ENCODE assay signal across 12 mouse cellular contexts in genomic region chr11:118142547-118143165, GRCm38 (mm10). TPM values are rescaled to one million over a fixed set of nuclear protein-coding genes. Genes with fewer than 3 reads are reported as not detected.
DNase-seq lines count a peak whose midpoint lies in the region; ATAC-seq lines count a peak whose summit lies in the region.
"Had no signal": no experiment of that assay in that cellular context is flagged by ENCODE, and none has a peak within 500 bp of the region (broad histone marks: within the 10 kb centered on the region; RNA-seq: fewer than 3 reads in every experiment).

No protein-coding gene starts in this region.

- no peak for DNase-seq in kidney, postnatal 36 days
- no peak for DNase-seq in T-cell, adult 2 months (ENCODE audit: low spot score)
- DNase-seq in right cerebral cortex, postnatal 4 days, result no peak
- DNase-seq: lung, postnatal 10 days; thymus, postnatal 25 days had no signal

- no peak overlapping the region for H3K4me3 ChIP-seq in kidney, embryonic 15.5 days (replicated peaks)
- H3K4me3 ChIP-seq in brown adipose tissue, adult 24 weeks (ENCODE audit: insufficient read depth, low read depth, low read length), result no peak overlapping the region
- H3K4me3 ChIP-seq in hindbrain, embryonic 12.5 days, result no peak overlapping the region
- no peak overlapping the region for H3K4me3 ChIP-seq in neural tube, embryonic 12.5 days
- H3K4me3 ChIP-seq: embryonic facial prominence, embryonic 13.5 days; limb, embryonic 15.5 days had no signal

- no peaks in the 10 kb centered on the region for H3K36me3 ChIP-seq in kidney, embryonic 15.5 days
- no peaks in the 10 kb centered on the region for H3K36me3 ChIP-seq in hindbrain, embryonic 12.5 days
- no peaks in the 10 kb centered on the region for H3K36me3 ChIP-seq in neural tube, embryonic 12.5 days
- H3K36me3 ChIP-seq: limb, embryonic 15.5 days had no signal

- no peak overlapping the region for H3K4me2 ChIP-seq in kidney, embryonic 15.5 days
- no peak overlapping the region for H3K4me2 ChIP-seq in hindbrain, embryonic 12.5 days (replicated peaks)
- peak overlapping the region; percentile 9; the same call in 1 of the 2 replicates for H3K4me2 ChIP-seq in neural tube, embryonic 12.5 days (replicated peaks)
- H3K4me2 ChIP-seq: embryonic facial prominence, embryonic 13.5 days; limb, embryonic 15.5 days had no signal

- ATAC-seq in kidney, embryonic 15.5 days (replicated peaks; ENCODE audit: low FRiP score), result no peak
- peak; percentile 67 for ATAC-seq in hindbrain, embryonic 12.5 days (ENCODE audit: low FRiP score)
- peak; percentile 61; the same call in 1 of the 2 replicates for ATAC-seq in neural tube, embryonic 12.5 days (ENCODE audit: low FRiP score, low read depth)
- ATAC-seq in megakaryocyte-erythroid progenitor cell, adult 5-6 weeks (replicated peaks; ENCODE audit: low FRiP score, low TSS enrichment, poor library complexity, severe bottlenecking), result no peak

- H3K4me1 ChIP-seq in kidney, embryonic 15.5 days, result peaks cover 18% of the 10 kb centered on the region
- H3K4me1 ChIP-seq in brown adipose tissue, adult 24 weeks (ENCODE audit: control insufficient read depth, insufficient read depth, insufficient read length, low read length), result peaks cover 24% of the 10 kb centered on the region
- peaks cover 13% of the 10 kb centered on the region for H3K4me1 ChIP-seq in hindbrain, embryonic 12.5 days
- H3K4me1 ChIP-seq in neural tube, embryonic 12.5 days, result peaks cover 14% of the 10 kb centered on the region

- H3K9me3 ChIP-seq in kidney, embryonic 15.5 days (replicated peaks), result no peaks in the 10 kb centered on the region
- H3K9me3 ChIP-seq in hindbrain, embryonic 12.5 days (replicated peaks), result peaks cover 8% of the 10 kb centered on the region; the same call in 1 of the 2 replicates
- 0 out of 2 replicates have a peak, but pooled peaks cover 5% of the 10 kb centered on the region for H3K9me3 ChIP-seq in neural tube, embryonic 12.5 days
- H3K9me3 ChIP-seq: embryonic facial prominence, embryonic 13.5 days; limb, embryonic 15.5 days had no signal

- no peaks in the 10 kb centered on the region for H3K27me3 ChIP-seq in kidney, embryonic 15.5 days
- no peaks in the 10 kb centered on the region for H3K27me3 ChIP-seq in hindbrain, embryonic 12.5 days
- peaks cover 4% of the 10 kb centered on the region; the same call in 1 of the 2 replicates for H3K27me3 ChIP-seq in neural tube, embryonic 12.5 days (replicated peaks)
- H3K27me3 ChIP-seq: embryonic facial prominence, embryonic 13.5 days; limb, embryonic 15.5 days had no signal

- H3K27ac ChIP-seq in kidney, embryonic 15.5 days, result peak overlapping the region; percentile 60; the same call in 1 of the 2 replicates
- peak overlapping the region; percentile 76 for H3K27ac ChIP-seq in brown adipose tissue, adult 24 weeks (replicated peaks; ENCODE audit: low read depth, low read length)
- peak overlapping the region; percentile 70 for H3K27ac ChIP-seq in hindbrain, embryonic 12.5 days
- H3K27ac ChIP-seq in neural tube, embryonic 12.5 days, result no peak overlapping the region
- H3K27ac ChIP-seq: embryonic facial prominence, embryonic 13.5 days; limb, embryonic 15.5 days had no signal

- no peak overlapping the region for H3K9ac ChIP-seq in kidney, embryonic 15.5 days
- no peak overlapping the region for H3K9ac ChIP-seq in hindbrain, embryonic 12.5 days
- H3K9ac ChIP-seq in neural tube, embryonic 12.5 days, result no peak overlapping the region
- H3K9ac ChIP-seq: embryonic facial prominence, embryonic 13.5 days; limb, embryonic 15.5 days had no signal

- 28% methylated on average over 7 of the region's 7 CpGs for WGBS in kidney, embryonic 15.5 days
- WGBS in hindbrain, embryonic 12.5 days, result 15% methylated on average over 7 of the region's 7 CpGs
- 13% methylated on average over 7 of the region's 7 CpGs for WGBS in neural tube, embryonic 12.5 days

RNA-seq across cellular contexts. Expression of gene Dnah17, which starts 12.2 kb away (rescaled TPM):
- polyA plus RNA-seq in kidney, embryonic 15.5 days (2015; fragmentation: Nextera tagmentation; extraction: Ambion mirVana), result 0.17 and 0.22 TPM in 2 replicates
- not detected in 2 replicates for polyA plus RNA-seq in brown adipose tissue, adult 24 weeks (2012; ENCODE audit: insufficient read depth, insufficient read length, missing spikeins)
- polyA plus RNA-seq in hindbrain, embryonic 12.5 days (2016; fragmentation: Nextera tagmentation; extraction: Ambion mirVana), result 0.27 and 0.38 TPM in 2 replicates
- polyA plus RNA-seq in neural tube, embryonic 12.5 days (2016; fragmentation: Nextera tagmentation; extraction: Ambion mirVana), result 0.27 and 0.28 TPM in 2 replicates
- total RNA-seq in megakaryocyte-erythroid progenitor cell, adult 5-6 weeks (2014; fragmentation: Nextera tagmentation), result 0.05 and 1.2 TPM in 2 replicates
- total RNA-seq in megakaryocyte-erythroid progenitor cell, adult 5-6 weeks (2017), result 0.04 TPM in 1 of 2 replicates, not detected in the other

Comparison
In these comparisons a context has a peak if more than half of its experiments do, and no peak if none do; other contexts are left out.
1. ATAC-seq: peak in hindbrain, embryonic 12.5 days (single experiment) and neural tube, embryonic 12.5 days (single experiment); none in kidney, embryonic 15.5 days (single experiment) and megakaryocyte-erythroid progenitor cell, adult 5-6 weeks (single experiment).